Mouse (Mus musculus): ENCODE data around the gene Hdgf. TPM values are rescaled to one million over a fixed set of nuclear protein-coding genes. Genes with fewer than 3 reads are reported as not detected.

The Hdgf gene
- polyA plus RNA-seq, 1 experiment from 2014 or later, result 154 TPM

DNA sequence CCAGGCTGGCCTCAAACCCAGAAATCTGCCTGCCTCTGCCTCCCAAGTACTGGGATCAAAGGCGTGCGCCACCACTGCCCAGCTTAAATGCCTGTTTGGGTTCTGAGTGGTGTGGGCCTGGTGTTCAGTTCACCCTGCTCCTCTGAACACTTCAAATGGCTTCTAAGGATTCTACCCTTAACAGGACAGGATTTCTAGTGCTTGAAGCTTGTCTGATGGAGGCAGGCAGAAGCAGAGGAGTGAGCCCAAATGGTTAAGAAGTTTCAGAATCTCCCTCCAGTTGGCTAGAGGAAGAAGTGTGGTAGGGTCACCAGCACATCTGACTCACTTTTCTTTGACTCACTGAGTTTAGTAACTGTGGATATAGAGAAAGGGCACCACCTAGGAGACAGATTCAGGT, 3.3 kb downstream of the Hdgf start:
- Histone ChIP-seq H3K4me1 (ENCODE audit: control insufficient read depth in 2 of 2, insufficient read depth in 2 of 2, low read length in 2 of 2) (peaks cover 26 to 41% of the 10 kb centered on the region in 2 experiments), H3K27ac (replicated peaks in 1 of 2; ENCODE audit: control insufficient read depth in 1 of 2, insufficient read depth in 1 of 2, low read depth in 2 of 2, low read length in 2 of 2) (peak overlapping the region in 1 of 2 experiments; percentile 88; a peak in 3 of 4 replicates), H3K4me3 (ENCODE audit: control insufficient read depth in 1 of 2, insufficient read depth in 1 of 2, low read depth in 1 of 2, low read length in 2 of 2) (peak overlapping the region in 1 of 2 experiments; percentile 47; a peak in 1 of 4 replicates), H3K36me3 (ENCODE audit: control insufficient read depth, insufficient read depth, low read length) (peaks cover 14% of the 10 kb centered on the region), H3K9ac (ENCODE audit: low read length) (peak overlapping the region; percentile 68; the same call in 1 of the 2 replicates), H3K4me2 (ENCODE audit: low read length) (peak overlapping the region; percentile 74), H3K27me3 (ENCODE audit: control insufficient read depth, insufficient read depth, low read length) (no peaks in the 10 kb centered on the region), H3K9me3 (ENCODE audit: control insufficient read depth, low read length) (no peaks in the 10 kb centered on the region)
- ATAC-seq (ENCODE audit: insufficient number of reproducible peaks, insufficient read depth, low FRiP score, low read depth), result no peak
- 82% methylated on average over 2 of the region's 2 CpGs for WGBS

DNA sequence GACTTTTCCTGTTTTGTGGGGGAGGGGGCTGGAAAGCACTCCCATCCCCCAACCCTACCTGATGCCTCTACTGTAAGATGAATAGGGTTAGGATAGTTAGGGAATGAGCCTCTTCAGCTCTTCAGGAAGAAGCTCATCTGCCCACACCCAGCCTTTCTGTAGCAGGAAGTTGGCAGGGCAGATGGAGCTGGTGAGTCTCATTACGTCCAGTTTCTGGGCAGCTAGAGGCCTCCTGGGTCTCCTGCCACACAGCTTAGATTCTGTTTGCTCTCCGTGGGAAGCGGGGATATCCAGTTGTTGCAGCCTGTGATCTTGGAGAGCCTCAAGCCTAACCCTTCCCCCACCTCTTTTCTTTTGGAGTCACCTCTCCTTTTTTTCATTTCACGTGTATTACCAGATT, 3.8 kb downstream of the Hdgf start:
- Histone ChIP-seq H3K4me1 (ENCODE audit: control insufficient read depth in 2 of 2, insufficient read depth in 2 of 2, low read length in 2 of 2) (peaks cover 26 to 41% of the 10 kb centered on the region in 2 experiments), H3K4me2 (ENCODE audit: low read length) (peak overlapping the region; percentile 74), H3K9ac (ENCODE audit: low read length) (peak overlapping the region; percentile 68), H3K9me3 (ENCODE audit: control insufficient read depth, low read length) (no peaks in the 10 kb centered on the region), H3K27ac (replicated peaks in 1 of 2; ENCODE audit: control insufficient read depth in 1 of 2, insufficient read depth in 1 of 2, low read depth in 2 of 2, low read length in 2 of 2) (peak overlapping the region; percentile 59 to 88), H3K27me3 (ENCODE audit: control insufficient read depth, insufficient read depth, low read length) (no peaks in the 10 kb centered on the region), H3K4me3 (ENCODE audit: control insufficient read depth in 1 of 2, insufficient read depth in 1 of 2, low read depth in 1 of 2, low read length in 2 of 2) (peak overlapping the region in 1 of 2 experiments; percentile 47; a peak in 2 of 4 replicates), H3K36me3 (ENCODE audit: control insufficient read depth, insufficient read depth, low read length) (peaks cover 19% of the 10 kb centered on the region)
- ATAC-seq (ENCODE audit: insufficient number of reproducible peaks, insufficient read depth, low FRiP score, low read depth), result no peak
- WGBS, result 13% methylated on average over 4 of the region's 4 CpGs

DNA sequence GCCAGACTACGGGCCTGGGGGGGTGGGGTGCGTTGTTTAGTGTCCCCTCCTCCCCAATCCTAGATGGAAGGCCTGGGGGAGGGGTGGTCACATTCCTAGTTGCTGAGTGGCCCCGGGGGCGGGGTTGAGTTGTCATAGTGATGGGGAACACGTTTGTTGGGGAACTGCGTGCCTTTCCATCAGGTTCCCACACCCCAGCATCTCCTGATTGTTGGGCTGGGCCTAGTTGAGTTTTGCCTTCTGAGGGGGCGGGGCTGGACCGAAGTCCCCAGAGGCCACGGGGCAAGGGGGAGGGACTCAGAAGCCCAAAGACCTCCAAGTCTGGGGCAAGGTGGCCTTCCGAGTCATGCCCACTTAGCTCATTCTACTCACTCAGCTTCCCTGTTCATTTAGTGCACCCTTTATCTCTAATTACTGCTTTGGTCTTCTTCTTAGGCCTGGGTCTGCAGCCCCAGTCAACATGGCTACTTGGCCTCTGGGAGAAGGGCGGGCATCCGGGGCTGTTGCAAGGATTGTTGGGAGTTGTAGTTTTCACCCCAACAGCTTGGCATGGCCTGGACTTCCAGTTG, 4.5 kb downstream of the Hdgf start:
- peak overlapping the region; percentile 78 to 88 for H3K27ac ChIP-seq (replicated peaks in 1 of 2; ENCODE audit: control insufficient read depth in 1 of 2, insufficient read depth in 1 of 2, low read depth in 2 of 2, low read length in 2 of 2)
- H3K4me1 ChIP-seq (ENCODE audit: control insufficient read depth in 2 of 2, insufficient read depth in 2 of 2, low read length in 2 of 2), result peaks cover 26 to 41% of the 10 kb centered on the region in 2 experiments
- WGBS, result 6% methylated on average over 12 of the region's 12 CpGs
- H3K9ac ChIP-seq (ENCODE audit: low read length), result peak overlapping the region; percentile 68
- H3K27me3 ChIP-seq (ENCODE audit: control insufficient read depth, insufficient read depth, low read length), result no peaks in the 10 kb centered on the region
- peak overlapping the region; percentile 74 for H3K4me2 ChIP-seq (ENCODE audit: low read length)
- peak overlapping the region; percentile 46 to 47 for H3K4me3 ChIP-seq (ENCODE audit: control insufficient read depth in 1 of 2, insufficient read depth in 1 of 2, low read depth in 1 of 2, low read length in 2 of 2)
- no peaks in the 10 kb centered on the region for H3K9me3 ChIP-seq (ENCODE audit: control insufficient read depth, low read length)
- ATAC-seq (ENCODE audit: insufficient number of reproducible peaks, insufficient read depth, low FRiP score, low read depth), result 0 out of 2 replicates have a peak, but pooled peaks have one; percentile 12
- H3K36me3 ChIP-seq (ENCODE audit: control insufficient read depth, insufficient read depth, low read length), result peaks cover 27% of the 10 kb centered on the region

DNA sequence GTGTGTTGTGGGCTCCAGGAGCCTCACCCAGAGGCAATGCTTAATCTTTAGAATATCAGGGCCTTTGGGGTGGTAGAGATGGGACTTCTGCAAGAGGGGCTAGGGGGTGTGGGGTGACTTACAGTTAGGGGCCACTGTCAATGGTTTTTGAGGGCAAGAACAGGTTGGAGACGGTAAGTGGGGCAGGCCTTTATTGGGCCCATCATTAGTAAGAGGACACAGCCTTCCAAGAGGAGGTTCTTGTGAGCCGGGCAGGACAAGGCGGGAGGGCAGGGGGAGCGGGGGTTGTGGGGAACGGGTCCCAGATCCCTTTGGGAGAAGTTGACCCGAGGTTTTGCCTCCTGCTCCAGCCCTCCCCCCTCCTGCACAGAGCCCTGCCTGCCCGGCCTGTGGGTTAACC, 7.4 kb downstream of the Hdgf start:
- H3K9ac ChIP-seq (ENCODE audit: low read length), result no peak overlapping the region
- H3K9me3 ChIP-seq (ENCODE audit: control insufficient read depth, low read length), result no peaks in the 10 kb centered on the region
- peaks cover 18 to 30% of the 10 kb centered on the region in 2 experiments for H3K4me1 ChIP-seq (ENCODE audit: control insufficient read depth in 2 of 2, insufficient read depth in 2 of 2, low read length in 2 of 2)
- H3K36me3 ChIP-seq (ENCODE audit: control insufficient read depth, insufficient read depth, low read length), result peaks cover 47% of the 10 kb centered on the region
- H3K4me3 ChIP-seq (ENCODE audit: control insufficient read depth in 1 of 2, insufficient read depth in 1 of 2, low read depth in 1 of 2, low read length in 2 of 2), result no peak overlapping the region
- H3K27me3 ChIP-seq (ENCODE audit: control insufficient read depth, insufficient read depth, low read length), result no peaks in the 10 kb centered on the region
- H3K27ac ChIP-seq (replicated peaks in 1 of 2; ENCODE audit: control insufficient read depth in 1 of 2, insufficient read depth in 1 of 2, low read depth in 2 of 2, low read length in 2 of 2), result no peak overlapping the region
- no peak overlapping the region for H3K4me2 ChIP-seq (ENCODE audit: low read length)
- 75% methylated on average over 7 of the region's 7 CpGs for WGBS
- ATAC-seq (ENCODE audit: insufficient number of reproducible peaks, insufficient read depth, low FRiP score, low read depth), result no peak

DNA sequence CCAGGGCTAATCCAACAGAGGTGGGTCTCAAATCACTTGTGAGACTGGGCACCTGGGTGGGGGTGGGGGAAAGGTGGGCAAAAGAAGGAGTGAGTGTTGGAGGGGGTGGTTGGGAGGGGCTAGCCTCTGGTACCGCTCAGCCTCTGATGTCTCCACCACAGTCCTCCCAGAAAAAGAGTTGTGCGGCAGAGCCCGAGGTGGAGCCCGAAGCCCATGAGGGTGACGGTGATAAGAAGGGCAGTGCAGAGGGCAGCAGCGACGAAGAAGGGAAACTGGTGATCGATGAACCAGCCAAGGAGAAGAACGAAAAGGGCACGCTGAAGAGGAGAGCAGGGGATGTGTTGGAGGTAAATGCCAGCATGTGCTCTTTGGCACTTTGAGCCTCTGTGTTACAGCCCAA, 7.8 kb downstream of the Hdgf start:
- Histone ChIP-seq H3K9me3 (ENCODE audit: control insufficient read depth, low read length) (no peaks in the 10 kb centered on the region), H3K4me1 (ENCODE audit: control insufficient read depth in 2 of 2, insufficient read depth in 2 of 2, low read length in 2 of 2) (peaks cover 14 to 28% of the 10 kb centered on the region in 2 experiments), H3K27ac (replicated peaks in 1 of 2; ENCODE audit: control insufficient read depth in 1 of 2, insufficient read depth in 1 of 2, low read depth in 2 of 2, low read length in 2 of 2) (no peak overlapping the region), H3K27me3 (ENCODE audit: control insufficient read depth, insufficient read depth, low read length) (no peaks in the 10 kb centered on the region), H3K9ac (ENCODE audit: low read length) (no peak overlapping the region), H3K4me2 (ENCODE audit: low read length) (no peak overlapping the region), H3K4me3 (ENCODE audit: control insufficient read depth in 1 of 2, insufficient read depth in 1 of 2, low read depth in 1 of 2, low read length in 2 of 2) (no peak overlapping the region), H3K36me3 (ENCODE audit: control insufficient read depth, insufficient read depth, low read length) (peaks cover 47% of the 10 kb centered on the region)
- ATAC-seq (ENCODE audit: insufficient number of reproducible peaks, insufficient read depth, low FRiP score, low read depth), result no peak
- WGBS, result 94% methylated on average over 10 of the region's 10 CpGs

DNA sequence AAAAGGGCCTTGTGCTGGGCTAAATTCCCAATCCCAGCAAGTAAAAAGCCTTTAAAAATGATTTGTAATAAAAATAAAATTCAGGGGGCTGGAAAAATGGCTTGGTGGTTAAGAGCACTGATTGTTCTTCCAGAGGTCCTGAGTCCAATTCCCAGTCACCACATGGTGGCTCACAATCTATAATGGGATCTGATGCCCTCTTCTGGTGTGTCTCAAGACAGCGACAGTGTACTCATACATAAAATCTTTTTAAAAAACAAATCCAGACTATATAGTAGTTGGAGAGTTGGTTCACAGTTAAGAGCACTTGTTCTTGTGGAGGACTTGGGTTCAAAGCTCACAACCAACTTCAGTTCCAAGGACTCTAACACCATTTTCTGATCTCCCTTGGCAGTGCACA, 10.9 kb downstream of the Hdgf start:
- Histone ChIP-seq H3K4me3 (ENCODE audit: control insufficient read depth in 1 of 2, insufficient read depth in 1 of 2, low read depth in 1 of 2, low read length in 2 of 2) (no peak overlapping the region), H3K4me2 (ENCODE audit: low read length) (no peak overlapping the region), H3K9ac (ENCODE audit: low read length) (no peak overlapping the region), H3K27ac (replicated peaks in 1 of 2; ENCODE audit: control insufficient read depth in 1 of 2, insufficient read depth in 1 of 2, low read depth in 2 of 2, low read length in 2 of 2) (no peak overlapping the region), H3K4me1 (ENCODE audit: control insufficient read depth in 2 of 2, insufficient read depth in 2 of 2, low read length in 2 of 2) (peaks cover 0 to 10% of the 10 kb centered on the region in 2 experiments; a peak in 2 of 4 replicates), H3K36me3 (ENCODE audit: control insufficient read depth, insufficient read depth, low read length) (peaks cover 51% of the 10 kb centered on the region), H3K27me3 (ENCODE audit: control insufficient read depth, insufficient read depth, low read length) (no peaks in the 10 kb centered on the region), H3K9me3 (ENCODE audit: control insufficient read depth, low read length) (no peaks in the 10 kb centered on the region)
- ATAC-seq (ENCODE audit: insufficient number of reproducible peaks, insufficient read depth, low FRiP score, low read depth), result no peak
- WGBS, result 78% methylated on average over 1 of the region's 1 CpGs

DNA sequence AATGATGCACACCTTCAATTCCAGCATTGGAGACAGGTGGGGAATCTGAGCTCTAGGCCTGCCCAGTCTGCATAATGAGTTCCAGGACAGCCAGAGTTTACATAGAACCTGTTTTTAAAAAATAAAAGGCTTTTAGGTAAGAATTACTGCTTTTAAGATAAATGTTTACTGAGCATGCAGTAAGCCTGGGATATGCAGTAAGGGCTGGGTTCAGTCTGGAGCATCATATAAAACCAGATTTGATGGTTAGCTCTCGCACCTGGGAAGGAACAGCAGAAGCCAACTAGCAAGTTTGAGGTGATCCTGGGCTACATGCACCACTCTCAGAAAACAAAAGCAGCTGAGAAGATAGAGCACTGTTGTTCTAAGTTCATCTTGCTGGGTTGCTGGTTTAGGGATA, 12.4 kb downstream of the Hdgf start:
- H3K4me2 ChIP-seq (ENCODE audit: low read length), result peak overlapping the region; percentile 72; the same call in 1 of the 2 replicates
- WGBS, result 85% methylated on average over 1 of the region's 1 CpGs
- peak overlapping the region in 1 of 2 experiments; percentile 84; a peak in 1 of 4 replicates for H3K27ac ChIP-seq (replicated peaks in 1 of 2; ENCODE audit: control insufficient read depth in 1 of 2, insufficient read depth in 1 of 2, low read depth in 2 of 2, low read length in 2 of 2)
- H3K9ac ChIP-seq (ENCODE audit: low read length), result no peak overlapping the region
- no peak overlapping the region for H3K4me3 ChIP-seq (ENCODE audit: control insufficient read depth in 1 of 2, insufficient read depth in 1 of 2, low read depth in 1 of 2, low read length in 2 of 2)
- no peaks in the 10 kb centered on the region for H3K9me3 ChIP-seq (ENCODE audit: control insufficient read depth, low read length)
- H3K4me1 ChIP-seq (ENCODE audit: control insufficient read depth in 2 of 2, insufficient read depth in 2 of 2, low read length in 2 of 2), result peaks cover 0 to 10% of the 10 kb centered on the region in 2 experiments; a peak in 2 of 4 replicates
- H3K36me3 ChIP-seq (ENCODE audit: control insufficient read depth, insufficient read depth, low read length), result peaks cover 60% of the 10 kb centered on the region
- no peak for ATAC-seq (ENCODE audit: insufficient number of reproducible peaks, insufficient read depth, low FRiP score, low read depth)
- no peaks in the 10 kb centered on the region for H3K27me3 ChIP-seq (ENCODE audit: control insufficient read depth, insufficient read depth, low read length)

Measured in heart, embryonic 14.5 days (tissue).